Mouse (Mus musculus): Measurements from ENCODE around the gene Thap7.
A peak's percentile ranks its signal among the peaks of the same experiment; 100 is the strongest.

DNA sequence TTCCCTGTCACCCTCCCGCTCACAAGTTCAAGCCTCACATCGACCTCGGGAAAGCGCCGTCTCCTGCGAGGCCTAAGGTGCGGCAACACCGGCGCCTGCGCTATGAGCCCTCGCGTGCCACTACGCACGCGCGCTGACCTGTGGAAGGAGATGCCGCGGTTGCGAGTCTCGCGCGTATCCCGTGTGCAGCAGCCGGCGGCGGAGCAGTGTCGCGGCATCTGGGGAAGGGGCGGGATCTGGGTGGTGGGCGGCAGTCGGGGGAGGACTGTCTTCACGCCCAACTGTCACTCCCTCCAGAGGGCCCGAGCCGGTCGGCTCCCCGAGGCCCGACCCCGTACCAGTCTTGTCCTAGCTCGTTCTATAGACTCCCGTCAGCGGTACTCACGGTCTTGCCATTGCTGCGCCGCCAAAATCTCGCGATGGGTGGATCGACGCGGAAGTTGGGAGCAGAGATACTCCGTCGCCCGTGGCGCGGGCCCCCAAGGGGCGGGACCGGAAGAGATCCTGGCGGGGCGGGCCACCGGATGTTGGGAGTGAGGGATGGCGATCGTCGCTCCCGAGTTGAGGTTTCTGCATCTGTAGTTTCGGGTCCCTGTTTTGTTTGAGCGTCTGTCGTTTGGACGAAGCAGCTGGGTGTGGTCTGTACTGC lies at the start of gene Thap7:
- 0 out of 2 replicates have a peak, but pooled peaks have one; percentile 18 for TF ChIP-seq EP300 (IDR thresholded peaks at IDR 0.05; ENCODE audit: insufficient read depth, low read depth, low read length)
- TF ChIP-seq POLR2A (IDR thresholded peaks at IDR 0.05; ENCODE audit: insufficient read depth, low read depth, low read length), result peak; percentile 90

Measured in heart, adult 2 months (tissue).